8 mouse cellular contexts compared by ENCODE assay signal in genomic region chr9:65201381-65202164, GRCm38 (mm10). TPM values are rescaled to one million over a fixed set of nuclear protein-coding genes. Genes with fewer than 3 reads are reported as not detected.
DNase-seq lines count a peak whose midpoint lies in the region; ATAC-seq and TF ChIP-seq lines count a peak whose summit lies in the region.

No protein-coding gene starts in this region.

- H3K9me3 ChIP-seq in E14TG2a.4 (ENCODE audit: low read length), result peaks cover 4% of the 10 kb centered on the region
- no peaks in the 10 kb centered on the region for H3K9me3 ChIP-seq in forebrain, embryonic 12.5 days
- H3K9me3 ChIP-seq in heart, postnatal 0 days (replicated peaks; ENCODE audit: control insufficient read depth, low read length), result no peaks in the 10 kb centered on the region
- H3K9me3 ChIP-seq in liver, embryonic 15.5 days (replicated peaks), result no peaks in the 10 kb centered on the region
- no peaks in the 10 kb centered on the region for H3K9me3 ChIP-seq in neural tube, embryonic 12.5 days
- H3K9me3 ChIP-seq in stomach, postnatal 0 days (ENCODE audit: control insufficient read depth, low read length), result no peaks in the 10 kb centered on the region

- H3K9ac ChIP-seq in forebrain, embryonic 12.5 days, result peak overlapping the region; percentile 39; the same call in 1 of the 2 replicates
- peak overlapping the region; percentile 45 for H3K9ac ChIP-seq in heart, postnatal 0 days (replicated peaks; ENCODE audit: low read depth, low read length)
- peak overlapping the region; percentile 68 for H3K9ac ChIP-seq in liver, embryonic 15.5 days
- H3K9ac ChIP-seq in neural tube, embryonic 12.5 days, result peak overlapping the region; percentile 56
- H3K9ac ChIP-seq in stomach, postnatal 0 days (ENCODE audit: low read length), result peak overlapping the region; percentile 45; the same call in 1 of the 2 replicates

- no peak for TF ChIP-seq CTCF in E14TG2a.4 (conservative IDR thresholded peaks at IDR 0.05; ENCODE audit: low read length)
- no peak for TF ChIP-seq CTCF in heart, postnatal 0 days (IDR thresholded peaks at IDR 0.05; ENCODE audit: low read depth)
- no peak for TF ChIP-seq CTCF in stomach, postnatal 0 days (IDR thresholded peaks at IDR 0.05; ENCODE audit: low read depth)

- no peaks in the 10 kb centered on the region for H3K27me3 ChIP-seq in E14TG2a.4 (ENCODE audit: insufficient read depth, low read length)
- no peaks in the 10 kb centered on the region for H3K27me3 ChIP-seq in forebrain, embryonic 12.5 days
- no peaks in the 10 kb centered on the region for H3K27me3 ChIP-seq in heart, postnatal 0 days (ENCODE audit: control insufficient read depth, insufficient read depth, low read length)
- H3K27me3 ChIP-seq in liver, embryonic 15.5 days, result no peaks in the 10 kb centered on the region
- no peaks in the 10 kb centered on the region for H3K27me3 ChIP-seq in neural tube, embryonic 12.5 days (replicated peaks)
- no peaks in the 10 kb centered on the region for H3K27me3 ChIP-seq in stomach, postnatal 0 days (ENCODE audit: control insufficient read depth, insufficient read depth, low read length)

- 0 out of 2 replicates have a peak overlapping the region, but pooled peaks have one; percentile 8 for H3K4me3 ChIP-seq in E14TG2a.4 (replicated peaks; ENCODE audit: low read length)
- H3K4me3 ChIP-seq in forebrain, embryonic 12.5 days (replicated peaks), result peak overlapping the region; percentile 34
- H3K4me3 ChIP-seq in heart, postnatal 0 days (ENCODE audit: low read depth, low read length), result peak overlapping the region; percentile 33
- peak overlapping the region; percentile 62 for H3K4me3 ChIP-seq in liver, embryonic 15.5 days (replicated peaks)
- H3K4me3 ChIP-seq in neural tube, embryonic 12.5 days, result peak overlapping the region; percentile 28
- peak overlapping the region; percentile 35 for H3K4me3 ChIP-seq in stomach, postnatal 0 days (ENCODE audit: low read depth, low read length)

- WGBS in forebrain, embryonic 12.5 days, result under 1% methylated on average over 18 of the region's 18 CpGs
- WGBS in heart, postnatal 0 days, result under 1% methylated on average over 18 of the region's 18 CpGs
- under 1% methylated on average over 18 of the region's 18 CpGs for whole genome bisulfite sequencing in liver, embryonic 15.5 days (ENCODE audit: insufficient replicate concordance)
- WGBS in neural tube, embryonic 12.5 days, result 1% methylated on average over 18 of the region's 18 CpGs
- 2% methylated on average over 18 of the region's 18 CpGs for WGBS in stomach, postnatal 0 days

- H3K27ac ChIP-seq in forebrain, embryonic 12.5 days, result peak overlapping the region; percentile 73
- peak overlapping the region; percentile 33 for H3K27ac ChIP-seq in heart, postnatal 0 days (ENCODE audit: low read depth)
- H3K27ac ChIP-seq in liver, embryonic 15.5 days (replicated peaks), result peak overlapping the region; percentile 93
- H3K27ac ChIP-seq in neural tube, embryonic 12.5 days, result no peak overlapping the region
- peak overlapping the region; percentile 56 for H3K27ac ChIP-seq in stomach, postnatal 0 days (replicated peaks)

- peak; percentile 93 for DNase-seq in c-Kit-positive CD71-positive TER-119-positive erythroid progenitor cells, embryonic 14.5 days (ENCODE audit: low spot score)
- peak; percentile 90 for DNase-seq in heart, postnatal 0 days (ENCODE audit: low spot score)
- DNase-seq in kidney, postnatal 36 days, result peak; percentile 91 to 92
- peak; percentile 86 for DNase-seq in stomach, postnatal 0 days (ENCODE audit: low spot score)

- peak; percentile 90 for ATAC-seq in forebrain, embryonic 12.5 days (ENCODE audit: low FRiP score)
- peak; percentile 86 for ATAC-seq in heart, postnatal 0 days (ENCODE audit: insufficient read depth, low read depth)
- ATAC-seq in liver, embryonic 15.5 days (ENCODE audit: insufficient read depth), result peak; percentile 83
- ATAC-seq in neural tube, embryonic 12.5 days (ENCODE audit: low FRiP score, low read depth), result peak; percentile 91
- ATAC-seq in stomach, postnatal 0 days (ENCODE audit: low FRiP score, low TSS enrichment), result peak; percentile 83

- TF ChIP-seq EP300 in heart, postnatal 0 days (IDR thresholded peaks at IDR 0.05; ENCODE audit: low read depth), result peak; percentile 51; the same call in 1 of the 2 replicates
- peak; percentile 90 for TF ChIP-seq EP300 in stomach, postnatal 0 days (optimal IDR thresholded peaks at IDR 0.05)

- H3K4me1 ChIP-seq in E14TG2a.4 (replicated peaks; ENCODE audit: low read depth, low read length), result peaks cover 37% of the 10 kb centered on the region
- peaks cover 13% of the 10 kb centered on the region; the same call in 1 of the 2 replicates for H3K4me1 ChIP-seq in forebrain, embryonic 12.5 days
- H3K4me1 ChIP-seq in heart, postnatal 0 days (ENCODE audit: control insufficient read depth, insufficient read depth), result no peaks in the 10 kb centered on the region
- H3K4me1 ChIP-seq in liver, embryonic 15.5 days (replicated peaks), result peaks cover 65% of the 10 kb centered on the region
- 0 out of 2 replicates have a peak, but pooled peaks cover 5% of the 10 kb centered on the region for H3K4me1 ChIP-seq in neural tube, embryonic 12.5 days
- H3K4me1 ChIP-seq in stomach, postnatal 0 days (replicated peaks; ENCODE audit: control insufficient read depth, insufficient read depth), result no peaks in the 10 kb centered on the region

- no peaks in the 10 kb centered on the region for H3K36me3 ChIP-seq in E14TG2a.4 (ENCODE audit: insufficient read depth, low read length)
- H3K36me3 ChIP-seq in forebrain, embryonic 12.5 days (replicated peaks), result no peaks in the 10 kb centered on the region
- no peaks in the 10 kb centered on the region for H3K36me3 ChIP-seq in heart, postnatal 0 days (replicated peaks; ENCODE audit: control insufficient read depth, insufficient read depth, low read length)
- no peaks in the 10 kb centered on the region for H3K36me3 ChIP-seq in liver, embryonic 15.5 days (replicated peaks)
- no peaks in the 10 kb centered on the region for H3K36me3 ChIP-seq in neural tube, embryonic 12.5 days
- H3K36me3 ChIP-seq in stomach, postnatal 0 days (ENCODE audit: control insufficient read depth, insufficient read depth, low read length), result no peaks in the 10 kb centered on the region

- H3K4me2 ChIP-seq in forebrain, embryonic 12.5 days, result peak overlapping the region; percentile 50
- peak overlapping the region; percentile 55 for H3K4me2 ChIP-seq in heart, postnatal 0 days (ENCODE audit: low read depth, low read length)
- peak overlapping the region; percentile 83 for H3K4me2 ChIP-seq in liver, embryonic 15.5 days
- H3K4me2 ChIP-seq in neural tube, embryonic 12.5 days (replicated peaks), result peak overlapping the region; percentile 57
- H3K4me2 ChIP-seq in stomach, postnatal 0 days (replicated peaks; ENCODE audit: low read depth), result peak overlapping the region; percentile 47

RNA-seq across cellular contexts. Expression of gene Parp16, which starts 6.4 kb away (rescaled TPM):
- polyA plus RNA-seq in forebrain, embryonic 12.5 days (2016; fragmentation: Nextera tagmentation; extraction: Ambion mirVana), result 5.7 and 5.9 TPM in 2 replicates
- total RNA-seq in heart, postnatal 0 days (2014; rRNA removed; ENCODE audit: low replicate concordance), result 1.8 and 7.7 TPM in 2 replicates
- polyA plus RNA-seq in heart, postnatal 0 days (2015; fragmentation: Nextera tagmentation; extraction: Ambion mirVana), result 5.7 and 5.8 TPM in 2 replicates
- 9.5 and 10.2 TPM in 2 replicates for polyA plus RNA-seq in liver, embryonic 15.5 days (2015; fragmentation: Nextera tagmentation; extraction: Ambion mirVana)
- 5.4 and 5.7 TPM in 2 replicates for polyA plus RNA-seq in neural tube, embryonic 12.5 days (2016; fragmentation: Nextera tagmentation; extraction: Ambion mirVana)
- 5.0 TPM in 2 replicates for polyA plus RNA-seq in stomach, postnatal 0 days (2015; fragmentation: Nextera tagmentation; extraction: Ambion mirVana)

Comparison
In these comparisons a context has a peak if more than half of its experiments do, and no peak if none do; other contexts are left out.
1. H3K4me3 ChIP-seq: peak in every context shown above with its lines; median percentile 62 in liver, embryonic 15.5 days; 35 in stomach, postnatal 0 days; 34 in forebrain, embryonic 12.5 days; 33 in heart, postnatal 0 days; 28 in neural tube, embryonic 12.5 days; 8 in E14TG2a.4.